Mouse (Mus musculus) liver, postnatal 0 days (tissue): Measurements from ENCODE around the gene Mrps10. TPM values are rescaled to one million over a fixed set of nuclear protein-coding genes. Genes with fewer than 3 reads are reported as not detected.
"Not testable (repeated sequence)": the region's sequence is repeated elsewhere in the genome, so short reads cannot be mapped to it uniquely, and the experiment has no call there.

Experiments
- ATAC-seq: fragments of 200-750 bp; cut with Nextera tagmentation; 2 replicates; pipeline ENCODE4 v1.8.0; 2017; ENCODE audit warnings: mild to moderate bottlenecking, moderate library complexity
- DNase-seq: peaks from one replicate; pipeline ENCODE4 v3.0.0-alpha.2; 2016
- H3K27ac ChIP-seq: fragments of 300-500 bp; sonication (generic); 2 replicates; pipeline ENCODE4 v1.5.1; 2014; ENCODE audit warnings: antibody characterized with exemption, moderate library complexity, mild to moderate bottlenecking, low read depth
- H3K27me3 ChIP-seq: fragments of 300-500 bp; sonication (generic); 2 replicates; pipeline ENCODE4 v1.6.1; 2014; ENCODE audit warnings: low read length, control low read depth, mixed read lengths; ENCODE audit not compliant: insufficient read depth
- H3K36me3 ChIP-seq: fragments of 300-500 bp; sonication (generic); replicated peaks from 2 replicates; pipeline ENCODE4 v1.6.1; 2014; ENCODE audit warnings: mild to moderate bottlenecking, control low read depth, low read length, moderate library complexity, mixed read lengths; ENCODE audit not compliant: insufficient read depth
- H3K4me1 ChIP-seq: fragments of 300-500 bp; sonication (generic); 2 replicates; pipeline ENCODE4 v1.6.1; 2014; ENCODE audit warnings: antibody characterized with exemption, mild to moderate bottlenecking, control low read depth; ENCODE audit not compliant: insufficient read depth
- H3K4me2 ChIP-seq: fragments of 300-500 bp; sonication (generic); 2 replicates; pipeline ENCODE4 v1.6.1; 2014; ENCODE audit warnings: low read depth, mild to moderate bottlenecking, low read length, moderate library complexity, mixed read lengths
- H3K4me3 ChIP-seq: fragments of 300-500 bp; sonication (generic); 2 replicates; pipeline ENCODE4 v1.5.1; 2014; ENCODE audit warnings: low read depth, low read length
- H3K9ac ChIP-seq: fragments of 300-500 bp; sonication (generic); replicated peaks from 2 replicates; pipeline ENCODE4 v1.6.1; 2014; ENCODE audit warnings: mild to moderate bottlenecking, moderate library complexity
- H3K9me3 ChIP-seq: fragments of 300-500 bp; sonication (generic); 2 replicates; pipeline ENCODE4 v1.6.1; 2016; ENCODE audit warnings: mild to moderate bottlenecking, control low read depth, low read length, mixed read lengths
- CTCF ChIP-seq: sonication (generic); IDR thresholded peaks from 2 replicates; pipeline ENCODE4 v1.5.1; 2016; ENCODE audit warnings: antibody characterized with exemption, low read depth
- EP300 ChIP-seq: IDR thresholded peaks from 2 replicates; pipeline ENCODE4 v1.6.1; 2016; ENCODE audit warnings: antibody characterized with exemption, low read depth, mild to moderate bottlenecking
- WGBS: fragments of 180-500 bp; shearing (Covaris S2); extraction: QIAGEN DNeasy Blood & Tissue Kit; methylation state at CpG from one replicate; pipeline ENCODE4 v1.1.7; 2014; ENCODE audit not compliant: insufficient replicate concordance; 5-methylcytosine and 5-hydroxymethylcytosine counted together
- polyA plus RNA-seq: library from polyadenylated mRNA; unstranded; fragments of >200 nt; fragmentation: Nextera tagmentation; extraction: Ambion mirVana; gene quantifications from 2 replicates; pipeline ENCODE4 v1.2.1, GENCODE M21; 2015

Gene Mrps10
- polyA plus RNA-seq, 1 experiment from 2014 or later = 47.5 TPM

GRCm38 (mm10) chr17:47420195-47420594 lies 51.5 kb downstream of the Mrps10 start:
- Histone ChIP-seq H3K9ac (no peak overlapping the region), H3K9me3 (no peaks in the 10 kb centered on the region), H3K36me3 (no peaks in the 10 kb centered on the region), H3K4me2 (no peak overlapping the region), H3K4me1 (no peaks in the 10 kb centered on the region), H3K27ac (no peak overlapping the region), H3K4me3 (no peak overlapping the region), H3K27me3 (no peaks in the 10 kb centered on the region)
- DNase-seq (no peak), ATAC-seq (no peak)
- 71% methylated on average over 2 of the region's 2 CpGs for WGBS
- no peak for TF ChIP-seq CTCF

- H3K4me3 ChIP-seq = no peak overlapping the region
- no peaks in the 10 kb centered on the region for H3K9me3 ChIP-seq
- DNase-seq = no peak
- WGBS = 65% methylated on average over 3 of the region's 3 CpGs
- no peak overlapping the region for H3K27ac ChIP-seq
- H3K9ac ChIP-seq = no peak overlapping the region
- ATAC-seq = no peak
- H3K4me1 ChIP-seq = no peaks in the 10 kb centered on the region; the same call in 1 of the 2 replicates
- H3K36me3 ChIP-seq = no peaks in the 10 kb centered on the region
- no peak overlapping the region for H3K4me2 ChIP-seq
- TF ChIP-seq CTCF (no peak), EP300 (no peak)
- H3K27me3 ChIP-seq = no peaks in the 10 kb centered on the region
Measured at GRCm38 (mm10) chr17:47421566-47421965, 52.9 kb downstream of the Mrps10 start.

GRCm38 (mm10) chr17:47422616-47423015 lies 53.9 kb downstream of the Mrps10 start:
- not testable (repeated sequence) for H3K4me2 ChIP-seq, H3K27me3 ChIP-seq, H3K27ac ChIP-seq, H3K4me1 ChIP-seq, H3K4me3 ChIP-seq, DNase-seq, H3K9me3 ChIP-seq, ATAC-seq, H3K36me3 ChIP-seq, H3K9ac ChIP-seq
- 86% methylated on average over 1 of the region's 1 CpGs for WGBS

GRCm38 (mm10) chr17:47424186-47424585 lies 55.5 kb downstream of the Mrps10 start:
- Histone ChIP-seq H3K4me2 (no peak overlapping the region), H3K9me3 (no peaks in the 10 kb centered on the region), H3K27me3 (no peaks in the 10 kb centered on the region), H3K4me1 (peaks cover 4% of the 10 kb centered on the region; the same call in 1 of the 2 replicates), H3K9ac (no peak overlapping the region), H3K27ac (no peak overlapping the region), H3K4me3 (no peak overlapping the region), H3K36me3 (no peaks in the 10 kb centered on the region)
- TF ChIP-seq CTCF (no peak), EP300 (no peak)
- WGBS = 44% methylated on average over 6 of the region's 6 CpGs
- DNase-seq = no peak
- ATAC-seq = no peak

- no peaks in the 10 kb centered on the region for H3K9me3 ChIP-seq
- H3K9ac ChIP-seq = no peak overlapping the region
- H3K27me3 ChIP-seq = no peaks in the 10 kb centered on the region
- TF ChIP-seq CTCF = peak; percentile 56
- TF ChIP-seq EP300 = no peak
- no peak for DNase-seq
- H3K36me3 ChIP-seq = no peaks in the 10 kb centered on the region
- no peak overlapping the region for H3K4me3 ChIP-seq
- no peak for ATAC-seq
- 60% methylated on average over 6 of the region's 6 CpGs for WGBS
- H3K4me1 ChIP-seq = peaks cover 4% of the 10 kb centered on the region; the same call in 1 of the 2 replicates
- no peak overlapping the region for H3K4me2 ChIP-seq
- H3K27ac ChIP-seq = no peak overlapping the region
Measured at GRCm38 (mm10) chr17:47427316-47427715, 58.6 kb downstream of the Mrps10 start.

- no peaks in the 10 kb centered on the region for H3K9me3 ChIP-seq
- no peak overlapping the region for H3K4me3 ChIP-seq
- ATAC-seq (peak; percentile 50; the same call in 1 of the 2 replicates), DNase-seq (peak; percentile 49)
- no peaks in the 10 kb centered on the region for H3K27me3 ChIP-seq
- H3K36me3 ChIP-seq = no peaks in the 10 kb centered on the region
- no peak overlapping the region for H3K27ac ChIP-seq
- 18% methylated on average over 8 of the region's 8 CpGs for WGBS
- TF ChIP-seq CTCF (peak; percentile 63), EP300 (no peak)
- no peak overlapping the region for H3K4me2 ChIP-seq
- no peak overlapping the region for H3K9ac ChIP-seq
- H3K4me1 ChIP-seq = peaks cover 4% of the 10 kb centered on the region; the same call in 1 of the 2 replicates
Measured at GRCm38 (mm10) chr17:47428831-47429304, 60.2 kb downstream of the Mrps10 start.

- TF ChIP-seq EP300 (no peak), CTCF (peak; percentile 36)
- no peak overlapping the region for H3K4me3 ChIP-seq
- no peaks in the 10 kb centered on the region for H3K9me3 ChIP-seq
- no peaks in the 10 kb centered on the region for H3K36me3 ChIP-seq
- no peak for DNase-seq
- H3K27me3 ChIP-seq = no peaks in the 10 kb centered on the region
- 72% methylated on average over 5 of the region's 5 CpGs for WGBS
- H3K27ac ChIP-seq = no peak overlapping the region
- ATAC-seq = no peak
- H3K9ac ChIP-seq = no peak overlapping the region
- H3K4me1 ChIP-seq = peaks cover 4% of the 10 kb centered on the region; the same call in 1 of the 2 replicates
- no peak overlapping the region for H3K4me2 ChIP-seq
Measured at GRCm38 (mm10) chr17:47430815-47431214, 62.1 kb downstream of the Mrps10 start.

Other genes with a start within 250 kb of the Mrps10 start
- 0.11 and 0.13 TPM in 2 replicates for gene Guca1b, start 16.5 kb downstream of the Mrps10 start, polyA plus RNA-seq
- gene Guca1a, start 31.7 kb downstream of the Mrps10 start, polyA plus RNA-seq = 1.5 TPM in 2 replicates
- gene AI661453, start 67.7 kb downstream of the Mrps10 start, polyA plus RNA-seq = 1.0 and 1.6 TPM in 2 replicates
- 7.5 and 7.8 TPM in 2 replicates for gene 1700001C19Rik, start 68.5 kb downstream of the Mrps10 start, polyA plus RNA-seq
- 6.5 and 8.1 TPM in 2 replicates for gene Taf8, start 133.4 kb downstream of the Mrps10 start, polyA plus RNA-seq
- gene Ccnd3, start 136.2 kb downstream of the Mrps10 start, polyA plus RNA-seq = 249 and 250 TPM in 2 replicates
- 8.9 and 10.6 TPM in 2 replicates for gene Bysl, start 242.6 kb downstream of the Mrps10 start, polyA plus RNA-seq
- gene Med20, start 242.7 kb downstream of the Mrps10 start, polyA plus RNA-seq = 13.5 and 14.4 TPM in 2 replicates
- 0.79 and 0.82 TPM in 2 replicates for gene Gm20517, start 242.7 kb downstream of the Mrps10 start, polyA plus RNA-seq